Mouse (Mus musculus): ENCODE measurements around the gene Acp7. TPM values are rescaled to one million over a fixed set of nuclear protein-coding genes. Genes with fewer than 3 reads are reported as not detected.
"Not testable (repeated sequence)": the region's sequence is repeated elsewhere in the genome, so short reads cannot be mapped to it uniquely, and the experiment has no call there.

Gene Acp7
- polyA plus RNA-seq, 1 experiment: 11.7 TPM

- H3K4me1 ChIP-seq (ENCODE audit: control insufficient read depth, insufficient read depth, low read length): peaks cover 5% of the 10 kb centered on the region
- no peak for TF ChIP-seq CTCF (IDR thresholded peaks at IDR 0.05; ENCODE audit: control insufficient read depth, insufficient read depth, insufficient replicate concordance, low read depth, low read length)
- TF ChIP-seq POLR2A (IDR thresholded peaks at IDR 0.05; ENCODE audit: control insufficient read depth, low read depth, low read length): no peak
- no peak overlapping the region for H3K4me3 ChIP-seq (ENCODE audit: control insufficient read depth, low read depth, low read length)
- no peaks in the 10 kb centered on the region for H3K27me3 ChIP-seq (ENCODE audit: control insufficient read depth, insufficient read depth, low read length)
- no peaks in the 10 kb centered on the region for H3K36me3 ChIP-seq (ENCODE audit: control insufficient read depth, insufficient read depth, low read length)
- no peak overlapping the region for H3K27ac ChIP-seq (ENCODE audit: control insufficient read depth, insufficient read depth, low read depth, low read length)
Measured at GRCm38 (mm10) chr7:28641546-28641945, 10.4 kb upstream of the Acp7 start.

DNA sequence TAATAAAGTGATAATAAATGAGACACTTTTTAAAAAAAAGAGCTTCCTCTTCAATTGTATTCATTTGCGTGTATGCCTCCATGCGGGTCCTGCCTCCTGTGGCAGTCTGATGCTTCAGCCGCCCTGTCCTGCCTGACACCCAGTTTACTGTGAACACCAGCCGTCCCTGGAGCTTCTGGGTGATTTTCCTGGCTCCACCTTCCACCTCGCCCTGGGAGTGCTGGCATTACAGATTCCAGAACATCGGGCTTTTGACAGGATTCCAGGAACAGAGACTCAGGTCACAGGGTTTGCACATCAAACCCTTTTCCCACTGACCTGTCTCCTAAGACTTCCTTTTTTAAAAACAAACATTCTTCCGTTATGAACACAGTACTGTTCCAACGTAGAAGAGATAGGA, 6.4 kb upstream of the Acp7 start:
- Histone ChIP-seq H3K27me3 (ENCODE audit: control insufficient read depth, insufficient read depth, low read length) (no peaks in the 10 kb centered on the region), H3K4me1 (ENCODE audit: control insufficient read depth, insufficient read depth, low read length) (peaks cover 5% of the 10 kb centered on the region), H3K4me3 (ENCODE audit: control insufficient read depth, low read depth, low read length) (no peak overlapping the region), H3K36me3 (ENCODE audit: control insufficient read depth, insufficient read depth, low read length) (no peaks in the 10 kb centered on the region), H3K27ac (ENCODE audit: control insufficient read depth, insufficient read depth, low read depth, low read length) (no peak overlapping the region)
- TF ChIP-seq POLR2A (IDR thresholded peaks at IDR 0.05; ENCODE audit: control insufficient read depth, low read depth, low read length) (no peak), CTCF (IDR thresholded peaks at IDR 0.05; ENCODE audit: control insufficient read depth, insufficient read depth, insufficient replicate concordance, low read depth, low read length) (no peak)

- peaks cover 3% of the 10 kb centered on the region for H3K27me3 ChIP-seq (ENCODE audit: control insufficient read depth, insufficient read depth, low read length)
- H3K36me3 ChIP-seq (ENCODE audit: control insufficient read depth, insufficient read depth, low read length): no peaks in the 10 kb centered on the region
Measured at GRCm38 (mm10) chr7:28634128-28634527, 3.0 kb upstream of the Acp7 start.

GRCm38 (mm10) chr7:28624791-28625190, 6.3 kb downstream of the Acp7 start:
- no peak overlapping the region for H3K27ac ChIP-seq (ENCODE audit: control insufficient read depth, insufficient read depth, low read depth, low read length)

More at GRCm38 (mm10) chr7:28634128-28634527, 3.0 kb upstream of the Acp7 start:
- TF ChIP-seq CTCF (IDR thresholded peaks at IDR 0.05; ENCODE audit: control insufficient read depth, insufficient read depth, insufficient replicate concordance, low read depth, low read length) (no peak), POLR2A (IDR thresholded peaks at IDR 0.05; ENCODE audit: control insufficient read depth, low read depth, low read length) (no peak)
- peaks cover 9% of the 10 kb centered on the region for H3K4me1 ChIP-seq (ENCODE audit: control insufficient read depth, insufficient read depth, low read length)
- no peak overlapping the region for H3K27ac ChIP-seq (ENCODE audit: control insufficient read depth, insufficient read depth, low read depth, low read length)
- no peak overlapping the region for H3K4me3 ChIP-seq (ENCODE audit: control insufficient read depth, low read depth, low read length)

GRCm38 (mm10) chr7:28619098-28619715, 11.9 kb downstream of the Acp7 start:
- no peaks in the 10 kb centered on the region for H3K27me3 ChIP-seq (ENCODE audit: control insufficient read depth, insufficient read depth, low read length)
- TF ChIP-seq POLR2A (IDR thresholded peaks at IDR 0.05; ENCODE audit: control insufficient read depth, low read depth, low read length) (no peak), CTCF (IDR thresholded peaks at IDR 0.05; ENCODE audit: control insufficient read depth, insufficient read depth, insufficient replicate concordance, low read depth, low read length) (no peak)
- H3K27ac ChIP-seq (ENCODE audit: control insufficient read depth, insufficient read depth, low read depth, low read length): no peak overlapping the region

More at GRCm38 (mm10) chr7:28624791-28625190, 6.3 kb downstream of the Acp7 start:
- Histone ChIP-seq H3K4me1 (ENCODE audit: control insufficient read depth, insufficient read depth, low read length) (peaks cover 2% of the 10 kb centered on the region; the same call in 1 of the 2 replicates), H3K36me3 (ENCODE audit: control insufficient read depth, insufficient read depth, low read length) (no peaks in the 10 kb centered on the region), H3K4me3 (ENCODE audit: control insufficient read depth, low read depth, low read length) (no peak overlapping the region), H3K27me3 (ENCODE audit: control insufficient read depth, insufficient read depth, low read length) (peaks cover 3% of the 10 kb centered on the region)
- TF ChIP-seq POLR2A (IDR thresholded peaks at IDR 0.05; ENCODE audit: control insufficient read depth, low read depth, low read length): no peak
- TF ChIP-seq CTCF (IDR thresholded peaks at IDR 0.05; ENCODE audit: control insufficient read depth, insufficient read depth, insufficient replicate concordance, low read depth, low read length): no peak

GRCm38 (mm10) chr7:28605951-28606350, 25.2 kb downstream of the Acp7 start:
- TF ChIP-seq POLR2A (IDR thresholded peaks at IDR 0.05; ENCODE audit: control insufficient read depth, low read depth, low read length): no peak
- no peak for TF ChIP-seq CTCF (IDR thresholded peaks at IDR 0.05; ENCODE audit: control insufficient read depth, insufficient read depth, insufficient replicate concordance, low read depth, low read length)
- H3K27me3 ChIP-seq (ENCODE audit: control insufficient read depth, insufficient read depth, low read length): no peaks in the 10 kb centered on the region
- H3K27ac ChIP-seq (ENCODE audit: control insufficient read depth, insufficient read depth, low read depth, low read length): no peak overlapping the region
- H3K4me3 ChIP-seq (ENCODE audit: control insufficient read depth, low read depth, low read length): no peak overlapping the region
- H3K4me1 ChIP-seq (ENCODE audit: control insufficient read depth, insufficient read depth, low read length): peaks cover 8% of the 10 kb centered on the region
- H3K36me3 ChIP-seq (ENCODE audit: control insufficient read depth, insufficient read depth, low read length): no peaks in the 10 kb centered on the region

More at GRCm38 (mm10) chr7:28619098-28619715, 11.9 kb downstream of the Acp7 start:
- peaks cover 9% of the 10 kb centered on the region for H3K4me1 ChIP-seq (ENCODE audit: control insufficient read depth, insufficient read depth, low read length)
- no peaks in the 10 kb centered on the region for H3K36me3 ChIP-seq (ENCODE audit: control insufficient read depth, insufficient read depth, low read length)
- no peak overlapping the region for H3K4me3 ChIP-seq (ENCODE audit: control insufficient read depth, low read depth, low read length)

DNA sequence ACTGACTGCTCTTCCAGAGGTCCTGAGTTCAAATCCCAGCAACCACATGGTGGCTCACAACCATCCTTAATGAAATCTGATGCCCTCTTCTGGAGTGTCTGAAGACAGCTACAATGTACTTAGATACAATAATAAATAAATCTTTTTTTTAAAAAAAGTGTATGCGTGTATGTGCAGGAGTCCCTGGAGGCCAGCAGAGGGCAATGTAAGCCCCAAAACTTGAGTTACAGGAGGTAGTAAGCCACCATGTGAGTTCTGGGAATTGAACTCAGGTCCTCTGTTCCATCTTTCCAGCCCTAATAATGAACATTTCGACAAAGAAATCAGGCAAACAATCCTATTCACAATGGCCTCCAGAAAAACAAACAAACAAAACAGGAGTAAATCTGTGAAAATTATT, 27.3 kb downstream of the Acp7 start:
- H3K4me1 ChIP-seq (ENCODE audit: control insufficient read depth, insufficient read depth, low read length); H3K36me3 ChIP-seq (ENCODE audit: control insufficient read depth, insufficient read depth, low read length); H3K4me3 ChIP-seq (ENCODE audit: control insufficient read depth, low read depth, low read length); H3K27ac ChIP-seq (ENCODE audit: control insufficient read depth, insufficient read depth, low read depth, low read length); H3K27me3 ChIP-seq (ENCODE audit: control insufficient read depth, insufficient read depth, low read length): not testable (repeated sequence)

- Histone ChIP-seq H3K4me3 (ENCODE audit: control insufficient read depth, low read depth, low read length) (no peak overlapping the region), H3K27me3 (ENCODE audit: control insufficient read depth, insufficient read depth, low read length) (no peaks in the 10 kb centered on the region)
Measured at GRCm38 (mm10) chr7:28603136-28603535, 28.0 kb downstream of the Acp7 start.

More at GRCm38 (mm10) chr7:28603136-28603535, 28.0 kb downstream of the Acp7 start:
- no peak for TF ChIP-seq CTCF (IDR thresholded peaks at IDR 0.05; ENCODE audit: control insufficient read depth, insufficient read depth, insufficient replicate concordance, low read depth, low read length)
- TF ChIP-seq POLR2A (IDR thresholded peaks at IDR 0.05; ENCODE audit: control insufficient read depth, low read depth, low read length): no peak
- no peak overlapping the region for H3K27ac ChIP-seq (ENCODE audit: control insufficient read depth, insufficient read depth, low read depth, low read length)
- peaks cover 8% of the 10 kb centered on the region for H3K4me1 ChIP-seq (ENCODE audit: control insufficient read depth, insufficient read depth, low read length)
- no peaks in the 10 kb centered on the region for H3K36me3 ChIP-seq (ENCODE audit: control insufficient read depth, insufficient read depth, low read length)

Measured in testis, adult 2 months (tissue).